Mouse (Mus musculus): Measurements from ENCODE around the gene Zbtb48. TPM values are rescaled to one million over a fixed set of nuclear protein-coding genes. Genes with fewer than 3 reads are reported as not detected.
A peak's percentile ranks its signal among the peaks of the same experiment; 100 is the strongest.

Gene Zbtb48
- polyA plus RNA-seq, 1 experiment from 2014 or later: 13.7 TPM

- H3K36me3 ChIP-seq (ENCODE audit: insufficient read depth, low read length): peaks cover 33% of the 10 kb centered on the region
Measured at GRCm38 (mm10) chr4:152043171-152043570, 15.7 kb upstream of the Zbtb48 start.

GRCm38 (mm10) chr4:152041924-152042641 lies 14.6 kb upstream of the Zbtb48 start:
- DNase-seq (ENCODE audit: low spot score) (no peak), ATAC-seq (no peak)
- no peaks in the 10 kb centered on the region for H3K9me3 ChIP-seq (ENCODE audit: low read length)
- H3K4me3 ChIP-seq (ENCODE audit: low read depth, low read length): no peak overlapping the region
- H3K4me1 ChIP-seq (ENCODE audit: insufficient read depth, low read depth, low read length): no peaks in the 10 kb centered on the region
- H3K36me3 ChIP-seq (ENCODE audit: insufficient read depth, low read length): peaks cover 24% of the 10 kb centered on the region
- H3K4me2 ChIP-seq (replicated peaks; ENCODE audit: low read depth, low read length): no peak overlapping the region
- H3K9ac ChIP-seq (replicated peaks; ENCODE audit: low read depth): no peak overlapping the region
- WGBS: 94% methylated on average over 22 of the region's 22 CpGs
- TF ChIP-seq EP300 (IDR thresholded peaks at IDR 0.05) (no peak), CTCF (IDR thresholded peaks at IDR 0.05) (no peak)
- no peaks in the 10 kb centered on the region for H3K27me3 ChIP-seq (replicated peaks; ENCODE audit: insufficient read depth, low read length)
- H3K27ac ChIP-seq (ENCODE audit: low read length): no peak overlapping the region

More at GRCm38 (mm10) chr4:152043171-152043570, 15.7 kb upstream of the Zbtb48 start:
- ATAC-seq: no peak
- DNase-seq (ENCODE audit: low spot score): no peak
- no peaks in the 10 kb centered on the region for H3K9me3 ChIP-seq (ENCODE audit: low read length)
- no peak overlapping the region for H3K4me3 ChIP-seq (ENCODE audit: low read depth, low read length)
- no peak overlapping the region for H3K9ac ChIP-seq (replicated peaks; ENCODE audit: low read depth)
- H3K4me1 ChIP-seq (ENCODE audit: insufficient read depth, low read depth, low read length): no peaks in the 10 kb centered on the region
- no peaks in the 10 kb centered on the region for H3K27me3 ChIP-seq (replicated peaks; ENCODE audit: insufficient read depth, low read length)
- no peak overlapping the region for H3K27ac ChIP-seq (ENCODE audit: low read length)
- no peak overlapping the region for H3K4me2 ChIP-seq (replicated peaks; ENCODE audit: low read depth, low read length)
- TF ChIP-seq EP300 (IDR thresholded peaks at IDR 0.05) (no peak), CTCF (IDR thresholded peaks at IDR 0.05) (no peak)
- 86% methylated on average over 3 of the region's 3 CpGs for WGBS

GRCm38 (mm10) chr4:152039831-152040310 lies 12.4 kb upstream of the Zbtb48 start:
- TF ChIP-seq CTCF (IDR thresholded peaks at IDR 0.05): no peak
- no peak for TF ChIP-seq EP300 (IDR thresholded peaks at IDR 0.05)
- Histone ChIP-seq H3K27me3 (replicated peaks; ENCODE audit: insufficient read depth, low read length) (no peaks in the 10 kb centered on the region), H3K9me3 (ENCODE audit: low read length) (no peaks in the 10 kb centered on the region), H3K27ac (ENCODE audit: low read length) (peak overlapping the region; percentile 32; the same call in 1 of the 2 replicates), H3K4me2 (replicated peaks; ENCODE audit: low read depth, low read length) (peak overlapping the region; percentile 99), H3K36me3 (ENCODE audit: insufficient read depth, low read length) (peaks cover 9% of the 10 kb centered on the region; the same call in 1 of the 2 replicates), H3K4me1 (ENCODE audit: insufficient read depth, low read depth, low read length) (no peaks in the 10 kb centered on the region), H3K4me3 (ENCODE audit: low read depth, low read length) (peak overlapping the region; percentile 87), H3K9ac (replicated peaks; ENCODE audit: low read depth) (peak overlapping the region; percentile 71)
- no peak for ATAC-seq
- 4% methylated on average over 25 of the region's 25 CpGs for WGBS
- no peak for DNase-seq (ENCODE audit: low spot score)

GRCm38 (mm10) chr4:152038985-152039830 lies 11.7 kb upstream of the Zbtb48 start, which contains the start of gene Nol9:
Gene Nol9 (plus strand): TSS chr4:152039321.
- Histone ChIP-seq H3K36me3 (ENCODE audit: insufficient read depth, low read length) (peaks cover 9% of the 10 kb centered on the region; the same call in 1 of the 2 replicates), H3K9ac (replicated peaks; ENCODE audit: low read depth) (peak within 1 kb of the TSS; percentile 71), H3K27ac (ENCODE audit: low read length) (peak within 1 kb of the TSS; percentile 32; the same call in 1 of the 2 replicates), H3K4me1 (ENCODE audit: insufficient read depth, low read depth, low read length) (no peaks in the 10 kb centered on the region), H3K4me3 (ENCODE audit: low read depth, low read length) (peak within 1 kb of the TSS; percentile 87), H3K27me3 (replicated peaks; ENCODE audit: insufficient read depth, low read length) (no peaks in the 10 kb centered on the region), H3K4me2 (replicated peaks; ENCODE audit: low read depth, low read length) (peak within 1 kb of the TSS; percentile 99), H3K9me3 (ENCODE audit: low read length) (no peaks in the 10 kb centered on the region)
- TF ChIP-seq CTCF (IDR thresholded peaks at IDR 0.05) (peak; percentile 95), EP300 (IDR thresholded peaks at IDR 0.05) (peak; percentile 11; the same call in 1 of the 2 replicates)
- ATAC-seq (peak; percentile 95), DNase-seq (ENCODE audit: low spot score) (peak; percentile 94)
- 2% methylated on average over 80 of the region's 86 CpGs for WGBS

- H3K9ac ChIP-seq (replicated peaks; ENCODE audit: low read depth): peak within 1 kb of the TSS; percentile 71
- no peaks in the 10 kb centered on the region for H3K27me3 ChIP-seq (replicated peaks; ENCODE audit: insufficient read depth, low read length)
- H3K9me3 ChIP-seq (ENCODE audit: low read length): no peaks in the 10 kb centered on the region
- H3K4me2 ChIP-seq (replicated peaks; ENCODE audit: low read depth, low read length): peak within 1 kb of the TSS; percentile 99
- peak within 1 kb of the TSS; percentile 32; the same call in 1 of the 2 replicates for H3K27ac ChIP-seq (ENCODE audit: low read length)
- no peak for TF ChIP-seq EP300 (IDR thresholded peaks at IDR 0.05)
- TF ChIP-seq CTCF (IDR thresholded peaks at IDR 0.05): no peak
- H3K36me3 ChIP-seq (ENCODE audit: insufficient read depth, low read length): peaks cover 6% of the 10 kb centered on the region; the same call in 1 of the 2 replicates
- no peaks in the 10 kb centered on the region for H3K4me1 ChIP-seq (ENCODE audit: insufficient read depth, low read depth, low read length)
- ATAC-seq: no peak
- no peak for DNase-seq (ENCODE audit: low spot score)
- WGBS: 46% methylated on average over 10 of the region's 10 CpGs
- H3K4me3 ChIP-seq (ENCODE audit: low read depth, low read length): peak within 1 kb of the TSS; percentile 87
Measured at GRCm38 (mm10) chr4:152038225-152038984, 10.9 kb upstream of the Zbtb48 start, which contains the start of gene Tas1r1. Gene Tas1r1 (minus strand): TSS chr4:152038568.

Data from lung, postnatal 0 days (tissue).